Mouse (Mus musculus) liver (tissue): ENCODE measurements around the gene Tnfrsf13b.
"Not testable (repeated sequence)": the region's sequence is repeated elsewhere in the genome, so short reads cannot be mapped to it uniquely, and the experiment has no call there.

Source experiments
- DNase-seq: peaks from one replicate; pipeline ENCODE4 v3.0.0-alpha.2; 2020; ENCODE audit warnings: mixed read lengths

Tnfrsf13b gene

DNA sequence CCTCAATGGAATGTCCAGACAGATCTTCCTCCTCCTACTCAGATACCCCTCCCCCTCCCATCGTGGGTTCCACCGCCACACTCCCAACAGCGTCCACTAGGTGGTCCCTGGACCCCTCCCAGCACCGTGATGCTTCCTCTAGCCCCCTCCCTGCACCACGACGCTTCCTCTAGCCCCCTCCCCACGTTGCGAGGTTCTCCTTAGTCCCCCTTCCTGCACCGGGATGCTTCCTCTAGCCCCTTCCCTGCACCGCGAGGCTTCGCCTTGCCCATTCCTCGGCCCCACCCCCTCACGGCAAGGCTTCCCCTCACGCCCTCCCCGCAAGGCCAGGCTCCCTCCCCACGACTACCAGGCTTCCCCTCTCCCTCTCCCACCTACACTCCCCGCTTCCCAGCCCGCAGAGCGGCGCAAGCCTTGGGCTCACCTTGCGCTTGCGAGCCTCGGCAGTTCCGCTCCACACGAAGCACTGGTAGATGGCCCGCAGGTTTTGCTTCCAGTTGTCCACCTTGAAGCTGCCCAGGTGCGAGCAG is 47.8 kb downstream of the Tnfrsf13b start:
- DNase-seq, result peak; percentile 64

DNA sequence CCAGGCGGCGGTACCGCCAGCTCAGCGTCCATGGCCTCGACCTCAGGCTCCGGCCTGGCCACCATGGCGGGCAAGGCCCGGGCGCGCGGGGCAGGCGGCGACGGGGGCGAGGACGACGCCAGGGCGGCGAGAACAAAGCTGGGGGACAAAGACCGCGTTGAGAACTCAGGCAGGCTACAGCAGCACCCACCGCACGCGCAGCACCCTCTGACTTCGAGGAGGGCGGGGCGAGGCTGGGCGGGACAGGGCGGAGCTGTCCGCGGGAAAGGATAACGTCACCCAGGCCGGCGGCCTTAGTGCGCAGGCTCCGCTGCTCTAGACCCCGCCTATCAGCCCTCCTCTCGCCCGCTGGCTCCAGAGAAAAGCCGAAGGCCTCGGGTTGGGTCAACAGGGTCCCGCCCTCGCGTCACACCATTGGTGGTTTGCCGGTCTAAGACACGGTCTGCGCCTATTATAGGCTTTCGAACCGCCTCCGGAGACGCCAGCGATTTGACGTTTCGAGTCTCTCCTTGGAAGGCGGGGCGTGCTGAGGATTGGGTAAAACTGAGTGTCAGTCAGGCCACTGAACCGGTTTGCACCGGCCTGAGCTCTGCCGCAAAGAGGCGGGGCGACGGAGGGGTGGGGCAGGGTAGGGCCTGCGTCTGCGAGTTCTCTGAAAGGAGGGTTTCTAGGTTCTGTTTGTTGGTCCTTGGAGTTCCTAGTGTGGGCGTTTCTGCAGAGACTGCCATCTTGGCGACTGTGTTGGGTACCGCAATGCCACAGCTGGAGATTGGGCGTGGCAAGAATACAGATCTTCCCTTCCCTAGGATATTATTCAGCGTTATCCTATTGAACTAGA is 48.5 kb downstream of the Tnfrsf13b start, which contains the start of gene Usp22:
Gene Usp22 (minus strand): TSS at position 235 of the 838 bp plus-strand sequence.
- DNase-seq, result peak; percentile 99

DNA sequence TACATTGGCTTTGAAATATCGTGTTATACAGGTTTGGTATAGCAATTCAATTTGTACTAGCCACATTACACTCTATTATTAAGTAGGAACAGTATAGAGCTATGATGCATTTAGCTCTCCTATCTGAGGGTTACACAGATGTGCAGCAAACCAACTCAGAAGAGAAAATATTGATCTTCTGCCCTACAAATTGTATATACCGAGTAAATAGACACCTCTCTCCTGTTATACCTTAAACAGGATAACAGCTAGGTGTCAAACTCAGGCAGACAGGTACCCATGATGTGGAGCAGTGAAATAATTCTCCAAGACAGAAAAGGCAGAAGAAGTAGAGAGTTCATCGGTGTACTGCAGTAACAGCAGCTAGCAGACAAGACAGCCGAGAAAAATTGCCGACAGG is 49.2 kb downstream of the Tnfrsf13b start:
- DNase-seq, result no peak

DNA sequence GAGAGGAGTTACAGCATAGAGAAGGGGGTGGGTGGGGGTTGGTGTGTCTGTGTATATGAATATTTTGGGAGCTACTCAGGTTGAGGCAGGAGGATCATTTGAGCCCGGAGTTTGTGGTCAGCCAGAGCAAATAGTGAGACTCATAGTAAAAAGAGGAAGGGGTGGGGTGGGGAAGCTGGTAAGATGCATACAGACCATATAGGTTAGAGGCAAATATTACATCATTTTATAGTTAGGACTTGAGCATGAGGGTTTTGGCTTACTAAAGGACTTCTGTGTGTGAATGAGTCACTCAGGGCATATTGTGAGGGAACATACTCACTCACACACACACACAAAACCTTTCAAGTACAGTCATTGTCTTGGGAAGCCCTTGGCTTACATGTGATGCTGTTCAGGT is 49.8 kb downstream of the Tnfrsf13b start:
- no peak for DNase-seq

DNA sequence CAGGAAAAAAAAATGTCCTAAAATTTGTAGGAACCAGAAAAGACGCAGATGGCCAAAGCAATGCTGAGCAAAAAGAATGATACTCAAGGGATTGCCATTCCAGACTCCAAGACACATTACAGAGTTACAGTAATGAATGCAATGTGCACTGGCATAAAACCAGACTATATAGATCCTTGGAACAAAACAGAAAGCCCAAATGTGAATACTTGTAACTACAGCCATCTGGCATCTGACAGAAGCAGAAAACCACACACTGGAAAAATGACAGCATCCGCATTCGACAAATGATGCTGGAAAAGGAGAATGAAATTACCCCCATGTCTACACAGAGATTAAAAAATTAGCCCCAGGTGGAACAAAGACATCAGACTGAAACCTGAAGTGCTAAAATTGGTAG is 53.8 kb downstream of the Tnfrsf13b start:
- no peak for DNase-seq

DNA sequence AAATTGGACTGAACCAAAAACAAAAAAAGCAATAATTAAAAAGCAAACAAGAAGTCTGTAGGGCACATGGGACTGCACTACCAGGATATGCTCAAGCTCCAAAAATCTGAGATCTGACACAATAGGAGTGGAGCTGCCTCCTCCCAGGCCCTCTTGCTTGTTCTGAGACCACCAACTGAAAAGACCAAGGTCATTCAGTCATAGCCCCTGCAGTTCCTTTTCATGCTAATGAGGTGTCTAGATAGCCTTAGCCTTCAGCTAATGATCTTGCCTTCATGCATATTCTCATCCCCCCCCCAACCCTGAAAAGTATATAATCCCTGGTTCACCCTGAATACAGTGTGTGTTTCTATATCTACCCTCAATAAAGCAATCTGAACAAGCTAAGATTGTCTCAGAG is 55.1 kb downstream of the Tnfrsf13b start:
- DNase-seq, result no peak

DNA sequence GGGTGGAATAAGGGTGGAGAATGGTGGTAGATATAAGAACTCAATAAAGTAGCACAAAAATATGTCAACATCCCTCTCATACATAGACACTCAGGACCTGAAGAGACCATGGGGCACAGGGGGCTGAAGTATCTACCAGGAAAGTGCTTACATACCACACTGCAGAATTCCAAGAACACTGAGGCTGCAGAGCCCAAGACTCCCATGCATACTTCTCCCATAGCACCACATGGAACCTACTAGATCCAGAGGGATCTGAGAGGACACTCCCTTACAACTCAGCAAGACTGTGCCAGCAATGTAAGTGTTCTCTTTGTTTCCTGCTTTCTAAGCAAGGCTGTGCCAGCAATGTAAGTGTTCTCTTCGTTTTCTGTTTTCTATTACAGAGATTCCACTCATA is 57.3 kb downstream of the Tnfrsf13b start:
- DNase-seq, result no peak

DNA sequence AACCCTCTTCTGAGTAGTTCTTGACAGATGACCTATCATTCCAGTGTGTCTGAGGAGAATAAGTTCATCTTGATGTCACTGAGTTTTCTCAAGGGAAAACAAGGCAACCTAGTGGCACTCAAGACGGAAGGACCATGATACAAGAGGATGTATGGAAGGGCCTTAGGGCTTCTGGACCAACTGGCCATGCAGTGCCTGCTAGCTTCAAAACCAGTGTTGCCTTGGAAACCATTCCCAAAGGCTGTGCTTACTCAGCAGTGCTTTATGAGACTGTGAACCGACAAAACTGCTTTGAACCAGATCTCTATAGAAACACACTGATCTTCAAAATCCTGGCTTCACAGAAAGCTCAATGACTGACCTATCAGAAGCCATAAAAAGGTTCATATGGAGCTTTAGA is 64.2 kb downstream of the Tnfrsf13b start:
- DNase-seq, result no peak

DNA sequence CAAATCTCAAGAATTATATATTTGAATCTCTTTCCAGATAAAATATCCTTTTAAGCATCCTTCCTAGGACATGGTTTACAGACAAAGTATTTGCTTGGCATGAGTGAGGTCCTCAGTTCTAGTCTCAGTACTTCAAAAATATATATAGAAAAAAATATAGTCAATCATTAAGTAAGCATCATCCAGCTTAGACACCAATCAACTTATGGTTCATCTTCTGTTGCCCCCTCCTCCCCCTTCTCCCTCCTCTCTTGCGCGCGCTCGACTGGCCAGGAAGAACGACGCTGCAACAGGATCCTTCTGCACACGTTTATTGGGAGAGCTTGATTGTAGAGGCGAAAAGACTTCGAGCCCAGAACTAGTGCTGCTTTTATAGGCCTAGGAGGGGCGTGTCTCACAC is 65.6 kb downstream of the Tnfrsf13b start:
- not testable (repeated sequence) for DNase-seq

DNA sequence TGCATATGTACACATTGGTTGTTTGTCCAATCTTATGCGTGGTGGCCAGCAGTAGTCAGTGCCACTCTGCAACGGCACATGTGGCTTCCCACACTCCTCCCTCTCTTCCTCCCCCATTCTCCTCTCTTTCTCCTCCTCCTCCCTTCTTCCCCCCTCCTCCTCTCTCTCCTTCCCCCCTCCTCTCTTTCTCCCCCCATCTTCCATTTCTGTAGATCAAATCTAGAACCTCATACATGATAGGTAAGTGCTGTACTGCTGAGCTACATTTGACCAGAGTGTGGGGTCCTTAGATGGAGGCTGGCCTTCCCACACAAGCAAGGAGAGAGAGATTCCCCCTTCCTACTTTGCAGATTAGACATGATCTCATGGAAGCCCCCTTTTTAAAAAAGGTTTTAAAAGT is 66.2 kb downstream of the Tnfrsf13b start:
- DNase-seq, result no peak

DNA sequence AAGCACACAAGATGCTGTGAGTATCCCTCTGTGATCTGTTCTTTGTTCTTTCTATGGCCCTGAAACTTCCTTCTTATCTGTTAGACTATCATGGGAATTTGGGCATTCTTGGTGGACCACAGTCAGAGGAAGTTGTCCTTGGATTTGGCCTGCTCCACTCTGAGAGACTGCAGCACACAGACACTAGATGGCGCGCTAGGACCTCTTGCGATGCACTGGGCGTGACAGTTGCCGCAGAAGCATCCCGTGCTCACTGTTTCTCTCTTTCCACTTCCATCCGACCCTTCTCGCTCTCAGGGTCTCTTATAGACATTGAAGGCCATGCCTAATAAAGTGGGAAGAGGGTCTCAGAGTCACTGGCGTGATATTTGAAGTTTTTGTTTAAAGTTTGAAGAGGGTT is 66.8 kb downstream of the Tnfrsf13b start:
- DNase-seq, result peak; percentile 80

DNA sequence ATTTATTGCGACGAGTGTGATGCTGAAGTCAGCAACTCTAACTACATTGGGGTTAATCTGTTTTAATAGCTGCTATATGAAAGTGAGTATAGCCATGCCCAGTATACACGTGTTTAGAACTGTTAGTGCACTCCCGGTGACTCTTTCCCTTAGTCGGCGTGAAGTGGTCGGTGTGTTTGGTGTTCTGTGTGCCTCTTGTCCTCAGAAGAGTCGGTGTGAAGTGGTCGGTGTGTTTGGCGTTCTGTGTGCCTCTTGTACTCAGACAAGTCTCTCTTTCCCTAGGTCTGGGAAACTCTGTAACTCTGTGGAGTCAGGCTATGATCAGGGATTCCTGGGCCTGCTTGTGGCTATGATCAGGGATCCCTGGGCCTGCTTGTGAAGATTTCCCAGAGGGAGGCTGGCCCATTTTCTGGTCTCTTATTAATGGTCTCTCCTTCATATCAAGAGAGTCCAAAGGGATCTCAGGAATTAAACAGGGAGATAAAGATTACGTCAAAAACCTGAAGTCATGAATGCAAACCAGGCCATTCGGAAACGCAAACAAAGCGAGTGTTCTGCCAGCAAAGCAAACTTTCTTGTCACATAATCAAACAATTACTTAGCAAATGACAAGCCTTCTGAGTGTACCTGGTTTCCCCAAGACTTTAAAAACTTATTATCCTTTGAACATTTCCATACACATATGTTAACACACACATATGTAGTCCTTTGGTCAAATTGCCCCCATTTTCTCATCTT is 70.2 kb downstream of the Tnfrsf13b start:
- no peak for DNase-seq

DNA sequence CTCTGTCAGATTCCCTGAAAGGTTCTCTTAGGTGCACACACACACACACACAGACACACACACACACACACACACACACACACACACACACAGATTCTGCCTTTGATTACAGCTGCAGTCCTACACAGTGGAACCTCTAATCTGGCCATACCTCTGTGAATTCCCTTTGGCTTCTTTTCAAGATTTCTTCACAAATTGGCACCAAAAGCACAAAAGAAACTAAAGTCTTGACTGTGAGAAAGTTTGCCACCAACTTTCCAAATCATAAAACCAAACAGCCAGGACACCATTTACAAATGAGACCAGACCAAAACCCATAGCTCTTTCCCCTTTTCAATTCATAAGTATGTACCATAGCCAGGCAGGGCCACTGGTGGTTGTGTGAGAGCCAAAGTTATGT is 71.4 kb downstream of the Tnfrsf13b start:
- DNase-seq, result no peak
